8 mouse cellular contexts compared by ENCODE assay signal in genomic region chr7:3693809-3694075, GRCm38 (mm10). TPM values are rescaled to one million over a fixed set of nuclear protein-coding genes. Genes with fewer than 3 reads are reported as not detected.
A peak's percentile ranks its signal among the peaks of the same experiment; 100 is the strongest.
DNase-seq lines count a peak whose midpoint lies in the region; ATAC-seq and TF ChIP-seq lines count a peak whose summit lies in the region.

No protein-coding gene starts in this region.

- peaks cover 17% of the 10 kb centered on the region for H3K4me1 ChIP-seq in lung, embryonic 16.5 days (replicated peaks; ENCODE audit: control insufficient read depth, insufficient read depth, low read length)
- no peaks in the 10 kb centered on the region; the same call in 1 of the 2 replicates for H3K4me1 ChIP-seq in embryonic fibroblast, embryonic 13.5 days (ENCODE audit: control insufficient read depth, insufficient read depth, low read length)
- no peaks in the 10 kb centered on the region for H3K4me1 ChIP-seq in intestine, postnatal 0 days (replicated peaks; ENCODE audit: control insufficient read depth, insufficient read depth, low read length)
- peaks cover 42% of the 10 kb centered on the region for H3K4me1 ChIP-seq in neural tube, embryonic 15.5 days

- no peak for ATAC-seq in lung, embryonic 16.5 days (ENCODE audit: low read depth)
- no peak; the same call in 1 of the 2 replicates for ATAC-seq in intestine, postnatal 0 days
- no peak for ATAC-seq in neural tube, embryonic 15.5 days (ENCODE audit: low FRiP score)

- TF ChIP-seq CTCF in embryonic fibroblast, embryonic 13.5 days (IDR thresholded peaks at IDR 0.05; ENCODE audit: borderline replicate concordance, insufficient read depth, low read length), result no peak
- no peak for TF ChIP-seq CTCF in intestine, postnatal 0 days (IDR thresholded peaks at IDR 0.05; ENCODE audit: low read depth)

- 0% methylated on average over 18 of the region's 18 CpGs for WGBS in lung, embryonic 16.5 days
- WGBS in intestine, postnatal 0 days, result 0% methylated on average over 18 of the region's 18 CpGs
- under 1% methylated on average over 18 of the region's 18 CpGs for WGBS in neural tube, embryonic 15.5 days

- peak overlapping the region; percentile 98 for H3K27ac ChIP-seq in lung, embryonic 16.5 days (ENCODE audit: low read length)
- H3K27ac ChIP-seq in embryonic fibroblast, embryonic 13.5 days (ENCODE audit: insufficient read depth, low read length), result peak overlapping the region; percentile 91
- H3K27ac ChIP-seq in intestine, postnatal 0 days (ENCODE audit: low read depth, low read length), result peak overlapping the region; percentile 90
- H3K27ac ChIP-seq in neural tube, embryonic 15.5 days (replicated peaks), result peak overlapping the region; percentile 96

- H3K9me3 ChIP-seq in lung, embryonic 16.5 days (ENCODE audit: control insufficient read depth, low read length), result no peaks in the 10 kb centered on the region
- H3K9me3 ChIP-seq in intestine, postnatal 0 days (ENCODE audit: control insufficient read depth), result no peaks in the 10 kb centered on the region
- H3K9me3 ChIP-seq in neural tube, embryonic 15.5 days (replicated peaks), result no peaks in the 10 kb centered on the region

- H3K4me3 ChIP-seq in lung, embryonic 16.5 days (ENCODE audit: low read length), result peak overlapping the region; percentile 83
- peak overlapping the region; percentile 80 for H3K4me3 ChIP-seq in embryonic fibroblast, embryonic 13.5 days (ENCODE audit: insufficient read depth, low read length)
- peak overlapping the region; percentile 79 for H3K4me3 ChIP-seq in intestine, postnatal 0 days (ENCODE audit: low read depth, low read length)
- peak overlapping the region; percentile 69 for H3K4me3 ChIP-seq in neural tube, embryonic 15.5 days (replicated peaks)

- H3K9ac ChIP-seq in lung, embryonic 16.5 days (ENCODE audit: low read length), result peak overlapping the region; percentile 96
- H3K9ac ChIP-seq in intestine, postnatal 0 days (ENCODE audit: low read depth, low read length), result peak overlapping the region; percentile 73
- H3K9ac ChIP-seq in neural tube, embryonic 15.5 days (replicated peaks), result peak overlapping the region; percentile 81

- peak overlapping the region; percentile 85 for H3K4me2 ChIP-seq in lung, embryonic 16.5 days (ENCODE audit: low read depth, low read length)
- H3K4me2 ChIP-seq in intestine, postnatal 0 days (replicated peaks; ENCODE audit: low read depth), result peak overlapping the region; percentile 94
- H3K4me2 ChIP-seq in neural tube, embryonic 15.5 days, result peak overlapping the region; percentile 79

- TF ChIP-seq POLR2A in embryonic fibroblast, embryonic 13.5 days (IDR thresholded peaks at IDR 0.05; ENCODE audit: low read depth, low read length), result peak; percentile 97; the same call in 1 of the 2 replicates

- no peaks in the 10 kb centered on the region for H3K27me3 ChIP-seq in lung, embryonic 16.5 days (ENCODE audit: control insufficient read depth, insufficient read depth, low read depth, low read length)
- H3K27me3 ChIP-seq in intestine, postnatal 0 days (replicated peaks; ENCODE audit: control insufficient read depth, insufficient read depth, low read length), result no peaks in the 10 kb centered on the region
- H3K27me3 ChIP-seq in neural tube, embryonic 15.5 days (replicated peaks), result no peaks in the 10 kb centered on the region

- no peak for DNase-seq in lung, postnatal 4 days
- no peak for DNase-seq in Muller cell, postnatal 12 days (ENCODE audit: inconsistent ontology term)
- DNase-seq in adrenal gland, postnatal 36 days, result no peak
- no peak for DNase-seq in kidney, postnatal 36 days

- H3K36me3 ChIP-seq in lung, embryonic 16.5 days (ENCODE audit: control insufficient read depth, insufficient read depth, low read length), result peaks cover 19% of the 10 kb centered on the region
- peaks cover 17% of the 10 kb centered on the region for H3K36me3 ChIP-seq in intestine, postnatal 0 days (ENCODE audit: control insufficient read depth, insufficient read depth)
- H3K36me3 ChIP-seq in neural tube, embryonic 15.5 days, result peaks cover 29% of the 10 kb centered on the region

RNA-seq across cellular contexts. Expression of gene Mboat7, which starts 0.4 kb away (rescaled TPM):
- polyA plus RNA-seq in lung, embryonic 16.5 days (2015; fragmentation: Nextera tagmentation; extraction: Ambion mirVana), result 47.0 and 51.3 TPM in 2 replicates
- polyA plus RNA-seq in embryonic fibroblast, embryonic 13.5 days (2011; ENCODE audit: insufficient read length, low read depth, missing spikeins), result 82.2 and 94.6 TPM in 2 replicates
- polyA plus RNA-seq in intestine, postnatal 0 days (2015; fragmentation: Nextera tagmentation; extraction: Ambion mirVana), result 28.4 and 29.6 TPM in 2 replicates
- polyA plus RNA-seq in neural tube, embryonic 15.5 days (2015; fragmentation: Nextera tagmentation; extraction: Ambion mirVana), result 105 and 110 TPM in 2 replicates
- 10 to 100 TPM; 62.4 to 66.6 TPM for total RNA-seq in adrenal gland, postnatal 36 days (2021)

RNA-seq across cellular contexts. Expression of gene Tsen34, which starts 1.1 kb away (rescaled TPM):
- 258 and 270 TPM in 2 replicates for polyA plus RNA-seq in lung, embryonic 16.5 days (2015; fragmentation: Nextera tagmentation; extraction: Ambion mirVana)
- 81.5 and 85.6 TPM in 2 replicates for polyA plus RNA-seq in embryonic fibroblast, embryonic 13.5 days (2011; ENCODE audit: insufficient read length, low read depth, missing spikeins)
- 123 and 129 TPM in 2 replicates for polyA plus RNA-seq in intestine, postnatal 0 days (2015; fragmentation: Nextera tagmentation; extraction: Ambion mirVana)
- 285 and 295 TPM in 2 replicates for polyA plus RNA-seq in neural tube, embryonic 15.5 days (2015; fragmentation: Nextera tagmentation; extraction: Ambion mirVana)
- 100 to 1,000 TPM in 1 of 2 experiments, 10 to 100 TPM in 1; 99.5 to 113 TPM for total RNA-seq in adrenal gland, postnatal 36 days (2021)

RNA-seq across cellular contexts. Expression of gene Rps9, which starts 10.1 kb away (rescaled TPM):
- 1,423 and 1,469 TPM in 2 replicates for polyA plus RNA-seq in lung, embryonic 16.5 days (2015; fragmentation: Nextera tagmentation; extraction: Ambion mirVana)
- polyA plus RNA-seq in embryonic fibroblast, embryonic 13.5 days (2011; ENCODE audit: insufficient read length, low read depth, missing spikeins), result 1,255 and 1,395 TPM in 2 replicates
- 791 and 834 TPM in 2 replicates for polyA plus RNA-seq in intestine, postnatal 0 days (2015; fragmentation: Nextera tagmentation; extraction: Ambion mirVana)
- polyA plus RNA-seq in neural tube, embryonic 15.5 days (2015; fragmentation: Nextera tagmentation; extraction: Ambion mirVana), result 710 and 932 TPM in 2 replicates
- total RNA-seq in adrenal gland, postnatal 36 days (2021), result 1,000 to 10,000 TPM; 1,002 to 1,021 TPM

RNA-seq across cellular contexts. Expression of gene Tmc4, which starts 16.4 kb away (rescaled TPM):
- 33.8 and 41.3 TPM in 2 replicates for polyA plus RNA-seq in lung, embryonic 16.5 days (2015; fragmentation: Nextera tagmentation; extraction: Ambion mirVana)
- 10.5 and 10.7 TPM in 2 replicates for polyA plus RNA-seq in embryonic fibroblast, embryonic 13.5 days (2011; ENCODE audit: insufficient read length, low read depth, missing spikeins)
- 100 TPM in 2 replicates for polyA plus RNA-seq in intestine, postnatal 0 days (2015; fragmentation: Nextera tagmentation; extraction: Ambion mirVana)
- polyA plus RNA-seq in neural tube, embryonic 15.5 days (2015; fragmentation: Nextera tagmentation; extraction: Ambion mirVana), result 5.6 and 17.2 TPM in 2 replicates
- total RNA-seq in adrenal gland, postnatal 36 days (2021), result 10 to 100 TPM in 1 of 2 experiments, 1 to 10 TPM in 1; 8.7 to 11.6 TPM

RNA-seq across cellular contexts. Expression of gene Pirb, which starts 26.4 kb away (rescaled TPM):
- polyA plus RNA-seq in lung, embryonic 16.5 days (2015; fragmentation: Nextera tagmentation; extraction: Ambion mirVana), result 1.3 and 1.6 TPM in 2 replicates
- 0.79 TPM in 1 of 2 replicates, not detected in the other for polyA plus RNA-seq in embryonic fibroblast, embryonic 13.5 days (2011; ENCODE audit: insufficient read length, low read depth, missing spikeins)
- polyA plus RNA-seq in intestine, postnatal 0 days (2015; fragmentation: Nextera tagmentation; extraction: Ambion mirVana), result 0.69 and 0.77 TPM in 2 replicates
- 0.51 and 0.83 TPM in 2 replicates for polyA plus RNA-seq in neural tube, embryonic 15.5 days (2015; fragmentation: Nextera tagmentation; extraction: Ambion mirVana)
- total RNA-seq in adrenal gland, postnatal 36 days (2021), result 1 to 10 TPM; 1.8 to 2.6 TPM
